Mouse (Mus musculus) embryo, embryonic 10.5 days (tissue): ENCODE results near the gene Myo1d.
A peak's percentile ranks its signal among the peaks of the same experiment; 100 is the strongest.

Experiments
- DNase-seq: peaks from one replicate; pipeline ENCODE4 v3.0.0-alpha.2; 2015; ENCODE audit warnings: low spot score

The Myo1d gene

DNA sequence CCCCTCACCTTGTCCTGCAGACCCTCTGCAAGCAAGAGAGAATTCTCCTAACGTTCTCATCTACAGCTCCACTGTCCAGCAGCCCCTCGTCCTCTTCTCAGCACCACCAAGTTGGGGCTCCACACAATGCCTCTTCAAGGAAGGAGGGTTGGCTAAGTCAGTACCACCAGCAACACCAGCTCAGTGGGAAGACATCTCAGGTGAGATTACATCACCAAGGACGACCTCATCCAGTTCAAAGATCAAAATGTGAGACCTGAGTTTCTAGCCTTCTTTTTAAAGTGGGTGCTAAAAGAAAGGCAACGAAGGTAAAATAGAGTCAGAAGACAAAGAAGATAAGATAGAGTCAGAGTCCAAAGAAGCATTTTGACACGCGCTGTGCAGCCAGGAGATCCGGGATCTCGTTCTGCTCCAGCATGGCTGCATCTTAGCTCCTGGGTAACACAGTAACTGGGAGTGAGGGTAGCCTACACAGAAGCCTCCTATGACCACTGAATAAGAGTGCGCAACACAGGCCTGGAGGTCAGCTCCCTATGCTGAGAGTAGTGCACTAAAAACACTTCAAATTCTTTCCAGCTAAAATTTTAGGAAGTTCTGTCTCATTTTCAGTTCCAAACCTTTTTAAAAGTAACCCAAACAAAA lies 56.3 kb downstream of the Myo1d start:
- DNase-seq: no peak

DNA sequence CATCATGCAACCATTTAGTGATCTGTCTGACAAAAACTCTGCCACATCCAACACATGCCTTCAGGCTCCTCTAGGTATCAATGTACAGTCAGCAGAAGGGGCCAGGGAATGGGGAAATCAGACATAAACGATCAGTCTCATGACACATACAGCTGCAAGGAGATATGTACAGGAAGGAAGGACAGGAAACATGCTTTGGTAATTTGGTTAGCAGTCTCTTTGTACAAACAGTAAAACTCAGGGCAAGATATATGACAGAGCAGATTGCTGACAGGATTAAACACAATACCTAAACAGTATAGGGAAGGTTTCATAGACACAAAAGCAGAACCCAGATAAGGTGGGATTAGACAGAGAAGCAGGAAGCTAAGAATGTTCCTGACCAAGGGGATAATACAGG lies 60.8 kb downstream of the Myo1d start:
- no peak for DNase-seq

DNA sequence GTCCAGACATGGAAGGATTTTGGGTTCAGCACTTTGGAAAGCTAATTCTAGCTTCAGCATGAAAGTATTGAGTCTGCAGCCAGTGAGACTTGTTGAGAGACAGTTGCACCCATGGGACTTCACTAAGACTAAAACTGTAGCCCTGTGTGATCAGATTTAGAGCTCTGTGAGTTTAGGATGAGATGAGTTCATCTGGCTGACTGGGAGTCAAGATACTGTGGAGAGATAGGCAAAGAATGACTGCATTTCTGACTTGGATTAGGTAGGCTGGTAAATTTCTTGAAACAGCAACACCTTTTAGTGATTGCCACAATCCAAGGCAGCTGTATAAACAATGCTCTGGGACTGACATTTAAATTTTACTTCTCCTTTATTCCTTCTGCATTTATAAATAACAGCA lies 61.8 kb downstream of the Myo1d start:
- no peak for DNase-seq

DNA sequence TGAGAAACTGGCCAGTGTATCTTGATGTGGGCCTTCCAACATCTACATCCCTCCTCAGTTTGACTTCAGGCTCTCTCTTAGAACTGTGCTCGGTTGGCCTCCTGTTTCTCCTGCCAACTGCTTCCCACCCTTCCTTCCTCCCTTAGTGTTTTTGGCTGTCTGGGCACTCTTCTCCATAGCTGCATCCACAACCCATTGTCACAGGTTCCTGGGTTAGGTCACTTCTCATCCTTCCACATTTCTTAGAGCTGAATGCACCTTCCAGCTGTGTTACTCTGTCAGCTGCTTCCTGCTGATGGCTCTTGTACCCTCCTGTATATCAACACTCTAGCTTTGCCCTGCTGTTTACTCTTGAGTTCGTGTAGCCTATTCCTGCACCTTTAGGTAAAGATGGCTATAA lies 64.7 kb downstream of the Myo1d start:
- no peak for DNase-seq

DNA sequence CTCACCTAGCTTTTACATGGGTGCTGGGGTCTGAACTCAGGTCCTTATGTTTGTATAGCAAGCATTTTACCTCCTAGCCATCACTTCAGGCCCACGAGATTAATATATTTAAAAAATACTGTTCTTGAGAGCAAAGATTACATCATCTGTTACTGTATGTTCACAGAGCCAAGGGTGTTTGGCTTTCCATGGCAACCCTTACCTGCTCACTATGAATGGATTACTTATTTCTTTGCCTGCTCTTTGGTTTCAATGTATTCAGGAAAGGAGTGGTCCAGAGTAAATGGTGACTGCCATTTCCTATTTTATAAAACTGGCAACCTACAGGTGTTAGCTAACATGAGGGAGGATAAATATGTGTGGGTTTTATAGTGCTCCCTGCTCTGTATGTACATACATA lies 66.1 kb downstream of the Myo1d start:
- no peak for DNase-seq

DNA sequence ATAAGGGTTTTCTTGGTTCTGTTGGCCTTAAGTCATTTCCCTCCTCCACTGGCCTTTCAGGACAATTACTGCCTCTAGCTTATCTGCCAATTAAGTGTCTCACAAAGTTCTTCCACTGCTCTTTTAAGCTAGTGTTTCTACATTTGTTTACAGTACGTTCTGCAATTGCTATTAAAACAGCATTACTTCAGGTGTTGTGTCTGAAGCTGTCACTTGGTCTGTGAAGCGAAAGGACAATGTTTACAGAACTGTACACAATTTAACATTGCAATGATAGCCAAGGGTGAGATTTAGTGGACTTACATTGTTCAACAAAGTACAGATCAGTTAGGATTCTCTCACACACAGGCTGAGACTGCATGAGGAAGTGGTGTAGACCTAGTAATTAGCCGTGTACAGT lies 67.6 kb downstream of the Myo1d start:
- DNase-seq: no peak

DNA sequence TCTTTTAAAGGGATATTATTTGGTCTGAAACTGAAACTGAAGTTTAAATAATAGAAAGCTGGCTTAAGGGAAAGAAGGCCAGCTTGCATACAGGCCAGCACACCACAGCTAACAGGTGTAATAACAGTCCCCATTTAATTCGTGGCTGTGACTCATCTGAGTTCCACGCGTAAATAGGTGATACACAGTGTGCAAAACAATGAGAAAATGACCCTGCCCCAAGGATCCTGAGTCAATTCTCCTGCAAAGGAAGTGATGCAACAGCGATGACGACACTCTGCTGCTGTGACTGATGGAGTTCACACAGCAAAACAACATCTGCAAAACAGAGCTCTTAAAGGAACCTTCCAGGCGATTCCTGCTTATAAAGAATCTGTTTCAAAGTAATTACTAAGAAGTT lies 68.5 kb downstream of the Myo1d start:
- no peak for DNase-seq

DNA sequence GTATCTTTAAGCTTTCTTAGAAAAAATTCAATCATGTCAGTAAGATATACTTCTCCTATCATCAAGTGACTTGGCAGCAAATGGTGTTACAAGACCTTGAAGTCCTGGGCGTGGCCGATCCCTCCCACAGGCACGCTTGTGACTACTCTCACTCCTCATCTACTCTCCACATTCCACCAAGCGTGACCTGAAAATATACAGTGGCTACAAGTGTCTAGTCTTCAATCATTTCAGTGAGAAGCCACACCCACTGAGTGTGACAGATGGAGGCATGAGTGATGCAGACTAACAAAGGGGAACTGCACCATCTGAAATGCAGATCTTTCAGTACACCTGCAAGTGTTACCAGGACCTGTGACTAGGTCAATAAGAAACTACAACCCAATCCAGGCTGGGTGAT lies 79.2 kb downstream of the Myo1d start:
- no peak for DNase-seq

DNA sequence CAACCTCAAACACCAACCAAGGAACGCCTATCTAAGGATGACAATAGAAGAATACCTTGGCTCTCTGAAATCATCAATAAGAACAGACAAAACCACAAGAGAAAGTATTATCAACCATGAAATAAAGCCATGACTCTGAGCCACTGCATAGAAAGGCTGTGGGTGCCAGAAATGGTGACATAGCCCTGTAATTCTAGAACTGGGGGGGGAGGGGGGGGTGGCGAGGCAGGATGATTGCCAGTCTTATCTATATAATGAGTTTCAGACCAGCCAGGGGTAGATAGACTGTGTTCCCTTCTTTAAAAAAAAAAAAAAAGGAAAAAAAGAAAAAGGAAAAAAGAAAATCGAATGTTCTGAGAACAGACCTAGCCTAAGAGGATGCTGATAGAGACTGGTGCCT lies 81.1 kb downstream of the Myo1d start:
- DNase-seq: no peak

DNA sequence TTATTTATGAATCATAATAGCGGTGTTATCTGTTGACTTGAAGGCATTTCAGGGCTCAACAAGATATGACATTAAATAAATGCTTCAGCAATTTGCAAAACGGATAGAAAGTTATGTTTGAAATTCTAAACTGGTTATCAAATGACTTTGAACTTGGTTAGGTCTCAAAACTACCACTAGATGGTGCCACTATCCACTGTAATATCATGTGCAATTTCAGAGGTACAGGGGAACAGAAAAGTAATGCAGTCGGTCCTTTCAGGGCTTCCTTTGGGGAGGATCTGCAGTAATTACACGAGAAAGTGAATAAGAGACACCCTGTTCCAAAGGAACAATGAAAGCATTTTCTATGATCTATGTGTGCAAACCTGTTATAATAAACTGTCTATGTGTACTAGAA lies 83.5 kb downstream of the Myo1d start:
- peak; percentile 79 for DNase-seq

DNA sequence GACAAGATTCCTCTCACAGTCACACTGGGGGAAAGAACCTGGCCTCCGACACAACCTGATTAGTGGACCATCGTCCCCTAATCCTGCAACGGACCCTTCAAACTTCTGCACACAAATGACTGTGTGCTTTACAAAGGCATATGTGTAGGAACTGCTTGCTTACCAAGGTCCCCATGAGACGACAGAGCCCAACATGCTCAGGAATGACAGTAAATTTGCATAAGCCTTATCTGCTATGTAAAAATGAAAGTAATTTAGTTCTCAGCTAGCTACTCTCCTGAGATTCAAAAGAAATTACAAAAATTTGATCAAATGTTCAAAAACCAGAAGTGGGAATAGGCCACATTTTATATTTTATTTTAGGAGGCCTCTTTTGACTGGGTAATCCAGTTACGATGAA lies 95.2 kb downstream of the Myo1d start:
- no peak for DNase-seq

DNA sequence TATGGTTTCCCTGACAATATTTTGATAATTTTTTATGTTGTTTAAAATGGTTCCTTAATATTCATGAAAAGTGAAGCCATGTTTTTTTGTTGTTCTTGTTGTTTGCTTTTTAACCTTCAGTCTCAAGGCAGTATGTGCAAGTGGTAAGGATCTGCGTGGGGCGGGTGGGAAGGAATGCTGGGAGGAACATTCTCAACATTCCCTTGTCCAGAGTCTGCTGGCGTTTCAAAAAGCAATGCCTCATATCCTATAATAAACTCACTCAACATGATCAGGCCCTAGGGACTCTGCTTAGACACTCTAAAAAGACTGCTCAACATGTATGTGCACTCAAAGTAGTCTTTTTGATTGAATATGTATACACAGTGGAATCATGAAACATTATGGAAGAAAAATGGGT lies 97.1 kb downstream of the Myo1d start:
- no peak for DNase-seq

DNA sequence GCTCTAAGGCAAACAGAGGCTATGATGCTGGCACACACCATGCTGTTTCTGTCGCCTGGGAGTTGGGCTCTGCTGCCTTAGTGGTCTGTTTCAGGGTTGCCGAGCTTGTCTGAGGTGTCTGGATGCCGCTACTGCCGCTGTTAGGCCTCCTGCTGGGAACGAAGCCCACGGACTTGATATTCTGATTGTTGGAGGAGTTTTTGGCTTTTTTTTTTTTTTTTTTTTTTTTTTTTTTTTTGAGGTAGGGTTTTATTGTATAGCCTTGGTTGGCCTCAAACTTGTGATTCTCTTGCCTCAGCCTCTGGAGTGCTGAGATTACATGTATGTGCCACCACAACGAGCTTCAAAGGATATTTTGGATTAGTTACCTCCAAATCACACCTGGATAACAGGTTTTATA lies 106.8 kb downstream of the Myo1d start:
- DNase-seq: no peak

DNA sequence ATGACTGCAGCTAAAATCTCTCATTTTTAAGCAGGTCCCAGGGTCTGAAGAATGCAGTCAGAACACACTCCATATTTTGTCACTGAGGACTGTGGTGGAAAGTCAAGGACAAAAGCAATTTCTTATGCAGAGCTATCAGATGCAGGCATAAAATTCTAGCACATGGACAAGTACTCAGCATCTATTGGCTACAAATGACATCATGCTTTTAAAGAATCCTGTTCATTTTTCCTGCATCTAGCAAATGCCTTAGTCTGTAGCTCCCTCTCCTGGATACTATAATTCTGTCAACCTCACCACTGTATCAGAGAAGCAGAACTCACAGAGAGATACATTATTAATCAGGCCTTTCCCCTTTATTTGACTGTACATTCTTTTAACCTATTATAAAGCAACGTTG lies 109.4 kb downstream of the Myo1d start:
- DNase-seq: peak; percentile 80

DNA sequence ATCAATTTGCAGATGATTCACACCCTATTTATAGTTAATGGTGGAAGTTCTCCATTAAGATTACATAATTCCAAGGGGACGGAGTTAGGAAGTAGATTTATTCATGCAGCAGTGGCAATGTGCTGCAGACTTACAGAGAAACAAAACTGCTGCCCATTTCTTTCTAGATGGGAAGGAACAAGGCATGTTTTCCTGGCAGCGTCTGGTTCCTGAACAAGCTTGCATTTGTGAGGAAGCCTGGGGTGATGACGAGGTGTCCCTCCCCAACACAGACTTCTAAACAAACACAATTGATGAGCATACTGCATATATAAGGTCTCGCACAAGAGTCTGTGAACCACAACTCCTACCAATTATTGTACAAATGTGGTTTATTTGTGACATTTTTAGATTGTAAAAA lies 109.9 kb downstream of the Myo1d start:
- DNase-seq: no peak

DNA sequence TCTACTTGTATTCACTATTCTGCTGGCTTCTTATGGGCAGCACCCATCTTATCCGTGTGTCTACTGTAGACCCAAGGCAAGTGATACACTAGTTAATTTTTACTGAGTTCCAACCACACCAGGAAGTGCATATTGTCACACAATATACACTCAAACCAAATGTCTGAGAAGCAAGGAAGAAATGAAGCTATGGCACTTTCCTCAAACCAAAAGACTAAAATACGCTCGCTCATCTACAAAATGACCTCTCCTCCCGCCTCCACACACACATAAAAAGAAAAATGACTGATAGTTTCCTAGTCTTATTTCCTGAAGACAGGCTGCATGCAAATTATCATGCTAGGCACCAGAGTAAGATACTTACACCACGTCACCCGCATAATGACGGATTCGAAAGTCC lies 113.6 kb downstream of the Myo1d start:
- DNase-seq: no peak

DNA sequence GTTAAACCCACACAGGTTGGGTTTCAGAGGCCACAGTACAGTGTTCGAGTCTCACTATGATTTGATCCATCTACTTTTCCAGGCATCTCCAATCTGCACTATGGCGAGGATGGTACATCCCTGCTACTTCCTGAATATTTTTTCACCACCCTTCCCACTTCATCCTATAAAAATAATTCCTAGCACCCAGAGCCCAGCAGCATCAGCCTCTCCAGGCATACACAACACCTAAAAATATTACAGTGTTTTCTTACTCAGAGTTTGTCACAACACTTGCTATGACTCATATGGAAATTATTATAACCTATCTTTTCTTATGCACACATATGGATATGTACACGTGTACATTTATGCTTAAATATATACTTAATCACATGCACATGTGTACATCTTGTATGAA lies 115.6 kb downstream of the Myo1d start:
- no peak for DNase-seq

DNA sequence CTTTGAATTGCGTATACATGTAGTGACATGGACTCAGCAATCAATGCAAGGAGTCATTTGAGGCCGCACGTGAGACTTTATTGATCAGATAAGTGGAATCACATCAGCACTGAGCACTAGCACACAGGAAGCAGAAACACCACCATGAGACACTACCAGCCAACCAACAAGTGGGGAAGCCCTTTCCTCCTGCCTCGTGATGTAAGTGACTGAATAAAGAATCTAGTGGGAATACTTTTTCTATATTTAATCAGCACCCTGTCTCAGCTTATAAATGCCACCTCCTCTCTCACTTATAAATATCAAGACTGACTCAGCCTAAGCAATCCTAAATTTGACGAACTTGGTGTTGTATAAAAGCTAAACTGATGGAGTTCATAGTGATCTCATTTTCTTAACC lies 134.7 kb downstream of the Myo1d start:
- DNase-seq: no peak

DNA sequence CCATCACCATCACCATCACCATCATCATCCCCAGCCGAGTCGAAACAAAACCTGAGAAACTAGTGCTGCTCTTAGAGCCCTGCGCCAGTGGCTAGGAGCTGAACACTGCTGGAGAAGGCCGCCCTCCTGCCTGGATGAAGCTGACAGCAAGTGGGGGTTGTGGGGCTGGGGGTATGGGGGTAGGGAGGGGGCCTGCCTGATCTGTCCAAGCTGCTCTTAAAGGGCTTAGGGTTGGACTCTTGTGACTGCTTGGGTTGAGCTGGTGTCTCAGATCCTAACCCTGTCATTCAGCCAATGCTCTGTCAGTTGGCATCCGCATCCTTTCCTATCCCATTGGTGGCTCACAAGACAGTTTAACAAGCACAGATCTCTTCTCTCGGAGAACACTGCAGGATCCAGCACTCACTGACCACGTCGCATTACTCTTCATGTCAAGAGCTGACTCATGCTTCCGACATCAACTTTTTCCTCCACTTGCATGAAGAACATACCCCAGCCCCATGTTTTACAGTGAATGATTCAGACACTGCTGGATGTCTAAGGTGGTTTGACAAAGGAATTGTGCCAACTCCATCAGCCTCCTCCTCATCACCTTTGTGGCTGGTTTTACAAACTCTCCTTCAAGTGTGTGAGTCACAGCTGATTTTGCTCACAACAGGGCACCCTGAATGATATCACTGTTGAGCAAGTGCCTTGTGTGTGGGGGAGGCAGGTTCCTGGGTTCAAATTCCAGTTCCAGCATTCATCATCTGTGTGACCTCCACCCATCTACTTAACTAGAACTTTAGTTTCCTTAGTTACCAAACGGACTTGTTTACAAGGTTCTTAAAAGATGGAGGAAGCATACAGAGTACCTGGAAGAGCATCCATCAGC lies 150.6 kb downstream of the Myo1d start:
- no peak for DNase-seq

DNA sequence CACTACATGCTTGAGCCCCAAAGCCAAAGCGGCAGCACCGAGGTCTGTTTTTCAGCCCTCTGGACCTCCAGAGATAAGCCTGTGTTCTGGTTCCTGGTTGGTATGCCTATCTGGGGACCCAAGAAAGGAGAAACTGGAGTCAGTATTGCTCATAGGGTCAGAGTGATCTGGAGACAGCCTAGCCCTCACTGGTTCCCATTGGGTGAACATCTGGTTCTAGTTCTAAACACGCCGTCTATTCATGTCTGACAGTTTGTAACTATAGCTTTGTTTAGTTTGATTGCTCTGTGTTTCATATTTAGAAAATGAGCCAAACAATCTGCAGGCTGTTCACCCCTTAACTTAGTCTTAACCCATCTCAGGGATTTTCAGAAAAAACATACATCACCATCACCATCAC lies 151.2 kb downstream of the Myo1d start:
- no peak for DNase-seq

DNA sequence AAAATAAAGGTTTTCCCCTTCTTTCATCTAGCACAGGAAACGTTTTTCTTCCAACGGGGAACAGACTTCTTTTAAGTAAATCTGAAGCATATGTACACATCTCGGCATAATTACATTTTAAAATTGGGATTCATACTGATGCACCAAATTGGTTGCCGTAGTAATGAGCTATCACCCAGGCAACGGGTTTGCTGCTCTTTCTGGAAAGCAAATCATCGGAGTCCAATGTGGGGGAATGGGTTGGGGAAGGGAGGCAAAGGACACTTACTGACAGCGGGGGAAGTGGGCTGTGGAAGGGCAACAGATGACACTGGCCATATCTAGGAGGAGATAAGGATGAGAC lies 156.8 kb downstream of the Myo1d start:
- peak; percentile 67 for DNase-seq

DNA sequence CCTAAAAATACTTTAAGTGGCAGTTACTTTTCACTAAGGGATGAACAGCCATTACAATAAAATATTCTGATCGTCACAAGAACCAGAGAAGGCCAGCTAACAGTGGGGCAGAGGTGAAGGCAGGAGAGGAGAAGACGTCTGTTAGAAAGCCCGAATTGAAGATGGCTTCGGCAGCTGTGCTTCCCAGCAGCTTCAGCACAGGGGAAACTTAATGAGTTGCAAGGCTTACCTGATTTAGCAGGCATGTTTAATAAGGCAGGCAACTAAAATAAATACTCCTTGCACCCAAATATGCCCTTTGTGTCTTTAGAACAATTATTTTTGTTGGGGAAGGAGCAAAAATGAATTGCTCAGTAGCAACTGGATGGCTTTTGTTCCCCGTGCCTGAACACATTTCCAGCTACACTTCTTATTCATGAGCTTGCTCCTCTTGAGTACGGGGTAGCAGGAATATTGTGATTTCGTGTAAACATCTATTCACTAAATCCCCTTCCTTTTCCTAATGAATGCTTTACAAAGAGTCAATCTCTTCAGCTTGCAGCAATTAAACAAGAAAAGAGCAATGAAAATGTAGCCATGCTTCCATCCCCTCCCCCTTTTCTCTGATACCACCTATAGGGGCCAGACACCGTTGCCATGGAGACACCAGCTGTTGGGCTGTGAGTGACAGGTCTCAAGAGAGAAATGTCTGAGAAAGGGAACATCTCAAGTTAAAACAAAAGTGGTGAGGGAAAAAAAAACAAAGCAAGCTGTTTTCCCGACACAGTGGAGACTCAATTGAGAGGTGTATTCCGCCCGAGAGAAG lies 157.4 kb downstream of the Myo1d start:
- DNase-seq: peak; percentile 83
